Mouse (Mus musculus) liver, embryonic 12.5 days (tissue): ENCODE data around the gene Otud5. TPM values are rescaled to one million over a fixed set of nuclear protein-coding genes. Genes with fewer than 3 reads are reported as not detected.

Source experiments
- ATAC-seq: fragments of 200-750 bp; cut with Nextera tagmentation; 2 replicates; pipeline ENCODE4 v1.8.0; 2017; ENCODE audit warnings: moderate number of reproducible peaks, mild to moderate bottlenecking, moderate library complexity
- H3K27ac ChIP-seq: fragments of 300-500 bp; sonication (generic); 2 replicates; pipeline ENCODE4 v1.5.1; 2016; ENCODE audit warnings: mild to moderate bottlenecking
- H3K27me3 ChIP-seq: fragments of 300-500 bp; sonication (generic); replicated peaks from 2 replicates; pipeline ENCODE4 v1.6.1; 2016; ENCODE audit warnings: mild to moderate bottlenecking, moderate library complexity
- H3K36me3 ChIP-seq: fragments of 300-500 bp; sonication (generic); 2 replicates; pipeline ENCODE4 v1.6.1; 2016; ENCODE audit warnings: mild to moderate bottlenecking, moderate library complexity
- H3K4me1 ChIP-seq: fragments of 300-500 bp; sonication (generic); 2 replicates; pipeline ENCODE4 v1.6.1; 2016
- H3K4me2 ChIP-seq: fragments of 300-500 bp; sonication (generic); 2 replicates; pipeline ENCODE4 v1.6.1; 2016; ENCODE audit warnings: mild to moderate bottlenecking, moderate library complexity
- H3K4me3 ChIP-seq: fragments of 300-500 bp; sonication (generic); 2 replicates; pipeline ENCODE4 v1.5.1; 2016; ENCODE audit warnings: mild to moderate bottlenecking, moderate library complexity
- H3K9ac ChIP-seq: fragments of 300-500 bp; sonication (generic); 2 replicates; pipeline ENCODE4 v1.6.1; 2016; ENCODE audit warnings: mild to moderate bottlenecking, moderate library complexity
- H3K9me3 ChIP-seq: fragments of 300-500 bp; sonication (generic); replicated peaks from 2 replicates; pipeline ENCODE4 v1.6.1; 2016; ENCODE audit warnings: mild to moderate bottlenecking, moderate library complexity
- WGBS: fragments of 180-500 bp; shearing (Covaris S2); methylation state at CpG from one replicate; pipeline ENCODE4 v1.1.7; 2016; ENCODE audit not compliant: insufficient replicate concordance; 5-methylcytosine and 5-hydroxymethylcytosine counted together
- polyA plus RNA-seq: library from polyadenylated mRNA; unstranded; fragments of >200 nt; fragmentation: Nextera tagmentation; extraction: Ambion mirVana; gene quantifications from 2 replicates; pipeline ENCODE4 v1.2.1, GENCODE M21; 2016

The Otud5 gene
- polyA plus RNA-seq, 1 experiment from 2014 or later = 57.3 TPM

DNA sequence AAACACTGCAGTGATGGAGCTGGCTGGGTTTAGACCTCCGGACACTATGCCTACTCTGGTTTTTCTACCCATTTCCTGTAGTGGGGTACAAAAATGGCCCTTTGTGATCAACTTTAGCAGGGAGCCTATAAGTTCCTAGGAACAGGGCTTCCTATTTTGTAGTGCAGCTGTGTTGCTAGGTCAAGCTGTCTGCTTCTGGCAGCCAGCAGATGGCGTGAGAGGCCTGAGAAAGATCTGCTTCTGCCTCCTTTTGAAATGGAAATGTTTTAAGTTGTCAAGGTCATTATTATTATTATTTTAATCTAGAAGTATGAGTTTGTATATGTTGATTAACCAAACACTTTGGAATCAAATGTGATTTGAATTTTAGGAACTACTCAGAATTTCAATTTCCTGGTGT lies 13.4 kb downstream of the Otud5 start:
- Histone ChIP-seq H3K4me1 (peaks cover 9% of the 10 kb centered on the region), H3K9me3 (no peaks in the 10 kb centered on the region), H3K4me2 (no peak overlapping the region), H3K27me3 (no peaks in the 10 kb centered on the region), H3K36me3 (peaks cover 71% of the 10 kb centered on the region), H3K9ac (no peak overlapping the region), H3K27ac (no peak overlapping the region), H3K4me3 (no peak overlapping the region)
- ATAC-seq = no peak
- 13% methylated on average over 2 of the region's 2 CpGs for WGBS

DNA sequence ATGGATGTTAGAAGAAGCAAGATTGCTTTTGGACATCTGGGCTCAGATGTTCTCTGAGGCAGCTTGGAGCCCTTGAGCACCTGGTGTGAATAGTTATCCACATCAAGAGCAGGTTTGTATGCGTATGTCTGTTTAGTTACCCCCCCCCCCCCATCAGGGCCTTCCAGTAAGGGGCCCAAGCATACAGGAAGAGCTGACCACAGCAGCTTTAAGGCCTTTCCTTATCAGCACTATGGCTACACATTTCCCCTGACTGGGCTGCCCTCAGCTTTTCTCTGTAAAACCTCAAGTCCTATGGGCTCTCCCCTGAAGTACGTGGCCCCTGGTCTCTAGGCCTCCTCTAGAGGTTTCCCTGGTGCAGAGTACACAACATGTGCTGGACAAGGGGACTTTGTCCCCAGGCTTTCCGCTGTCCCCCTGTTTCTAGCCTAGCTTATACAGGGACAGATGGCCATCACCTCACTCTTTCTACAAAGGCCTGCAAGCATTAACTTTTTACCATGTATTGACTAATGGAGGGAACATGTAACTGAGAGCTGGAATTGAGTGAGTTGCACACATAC lies 18.1 kb downstream of the Otud5 start:
- H3K9me3 ChIP-seq = no peaks in the 10 kb centered on the region
- H3K4me1 ChIP-seq = peaks cover 33% of the 10 kb centered on the region
- H3K27me3 ChIP-seq = no peaks in the 10 kb centered on the region
- H3K4me2 ChIP-seq = no peak overlapping the region
- H3K4me3 ChIP-seq = no peak overlapping the region
- H3K27ac ChIP-seq = peak overlapping the region; percentile 45
- peak; percentile 54 for ATAC-seq
- peaks cover 43% of the 10 kb centered on the region for H3K36me3 ChIP-seq
- H3K9ac ChIP-seq = no peak overlapping the region
- WGBS = 34% methylated on average over 3 of the region's 3 CpGs

DNA sequence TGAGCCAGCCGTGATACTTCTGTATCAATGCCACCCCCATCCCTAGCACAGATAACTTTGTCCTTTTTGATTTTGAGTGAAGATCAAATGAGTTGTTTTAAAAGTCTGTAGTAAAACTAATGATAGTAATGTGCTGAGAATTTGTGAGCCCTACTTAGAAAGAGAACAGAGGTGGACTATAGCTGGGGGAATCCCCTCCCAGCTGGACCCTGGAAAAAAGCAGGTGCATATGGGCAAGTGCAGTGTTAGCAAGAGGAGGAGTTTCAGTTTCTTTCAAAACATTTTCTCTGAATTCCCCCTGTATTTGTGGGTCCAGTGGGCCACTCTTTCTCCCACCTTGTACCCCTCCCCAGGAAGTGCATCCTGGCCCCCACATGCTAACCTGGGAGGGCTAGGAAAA lies 22.0 kb downstream of the Otud5 start:
- H3K36me3 ChIP-seq = peaks cover 38% of the 10 kb centered on the region
- WGBS = 74% methylated on average over 1 of the region's 1 CpGs
- no peaks in the 10 kb centered on the region for H3K9me3 ChIP-seq
- ATAC-seq = no peak
- peaks cover 43% of the 10 kb centered on the region for H3K4me1 ChIP-seq
- H3K4me3 ChIP-seq = no peak overlapping the region
- no peak overlapping the region for H3K4me2 ChIP-seq
- no peak overlapping the region for H3K9ac ChIP-seq
- H3K27me3 ChIP-seq = no peaks in the 10 kb centered on the region
- no peak overlapping the region for H3K27ac ChIP-seq

DNA sequence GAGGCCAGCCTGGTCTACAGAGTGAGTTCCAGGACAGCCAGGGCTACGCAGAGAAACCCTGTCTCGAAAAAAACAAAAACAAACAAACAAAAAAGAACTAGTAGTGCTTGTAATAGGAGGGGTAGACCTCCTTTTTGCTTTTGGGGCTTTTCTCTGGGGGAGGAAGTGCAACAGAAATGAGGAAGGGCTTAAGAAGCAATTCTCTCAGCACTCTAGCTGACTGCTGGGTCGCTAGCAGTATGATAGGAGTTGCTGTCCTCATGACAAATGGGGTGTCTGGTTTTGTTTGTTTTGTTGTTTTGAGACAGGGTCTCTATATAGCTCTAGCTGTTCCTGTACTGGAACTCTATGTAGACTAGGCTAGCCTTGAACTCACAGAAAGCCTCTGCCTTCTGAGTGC lies 23.4 kb downstream of the Otud5 start:
- Histone ChIP-seq H3K36me3 (peaks cover 34% of the 10 kb centered on the region), H3K9ac (no peak overlapping the region), H3K4me1 (peaks cover 34% of the 10 kb centered on the region), H3K27ac (no peak overlapping the region; the same call in 1 of the 2 replicates), H3K27me3 (no peaks in the 10 kb centered on the region), H3K9me3 (no peaks in the 10 kb centered on the region), H3K4me2 (no peak overlapping the region), H3K4me3 (no peak overlapping the region)
- 51% methylated on average over 3 of the region's 3 CpGs for WGBS
- ATAC-seq = no peak

DNA sequence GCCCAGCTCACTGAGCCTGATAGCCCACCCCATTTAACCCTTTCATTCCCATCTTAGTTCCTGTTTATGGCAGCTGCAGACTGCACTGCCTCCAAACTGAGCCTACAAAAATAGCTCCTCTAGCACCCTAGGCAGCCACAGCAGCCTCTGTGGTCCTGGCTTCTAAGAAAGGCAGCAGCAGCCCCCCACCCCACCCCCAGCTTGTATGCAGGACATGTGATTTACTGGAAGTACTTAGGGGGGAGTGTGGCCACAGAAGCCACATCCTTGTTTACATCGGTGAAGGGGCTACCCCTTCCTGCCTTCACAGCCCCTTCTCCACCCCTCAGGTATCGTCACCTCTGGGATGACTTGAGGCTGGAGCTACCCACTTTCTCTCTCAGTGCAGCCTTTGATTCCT lies 24.2 kb downstream of the Otud5 start:
- Histone ChIP-seq H3K9ac (no peak overlapping the region), H3K27ac (no peak overlapping the region), H3K27me3 (no peaks in the 10 kb centered on the region), H3K4me1 (peaks cover 26% of the 10 kb centered on the region), H3K4me2 (no peak overlapping the region), H3K36me3 (peaks cover 37% of the 10 kb centered on the region), H3K4me3 (no peak overlapping the region), H3K9me3 (no peaks in the 10 kb centered on the region)
- WGBS = 31% methylated on average over 2 of the region's 2 CpGs
- no peak for ATAC-seq

DNA sequence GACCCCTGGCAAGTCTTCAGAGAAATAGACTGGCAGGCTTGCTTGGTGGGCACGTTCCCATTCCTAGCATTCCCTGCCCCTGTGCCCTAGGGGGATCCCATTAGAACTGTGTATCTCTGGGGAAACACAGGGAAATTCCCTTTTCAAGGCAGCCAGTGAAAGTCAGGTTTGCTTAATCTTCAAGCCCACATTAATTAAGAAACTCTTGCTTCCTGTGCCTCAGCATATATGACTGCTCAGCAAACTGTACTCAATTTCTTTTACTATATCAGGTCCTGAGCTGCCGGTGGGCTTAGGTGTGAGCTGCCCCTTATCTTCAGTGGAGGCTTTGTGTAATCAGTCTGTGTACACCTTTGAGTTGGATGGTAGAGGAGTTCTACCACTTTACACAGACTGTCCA lies 24.6 kb downstream of the Otud5 start:
- 44% methylated on average over 2 of the region's 2 CpGs for WGBS
- Histone ChIP-seq H3K4me2 (no peak overlapping the region), H3K4me3 (no peak overlapping the region), H3K4me1 (peaks cover 21% of the 10 kb centered on the region), H3K9me3 (no peaks in the 10 kb centered on the region), H3K27ac (no peak overlapping the region), H3K36me3 (peaks cover 37% of the 10 kb centered on the region), H3K27me3 (no peaks in the 10 kb centered on the region), H3K9ac (no peak overlapping the region)
- no peak for ATAC-seq

DNA sequence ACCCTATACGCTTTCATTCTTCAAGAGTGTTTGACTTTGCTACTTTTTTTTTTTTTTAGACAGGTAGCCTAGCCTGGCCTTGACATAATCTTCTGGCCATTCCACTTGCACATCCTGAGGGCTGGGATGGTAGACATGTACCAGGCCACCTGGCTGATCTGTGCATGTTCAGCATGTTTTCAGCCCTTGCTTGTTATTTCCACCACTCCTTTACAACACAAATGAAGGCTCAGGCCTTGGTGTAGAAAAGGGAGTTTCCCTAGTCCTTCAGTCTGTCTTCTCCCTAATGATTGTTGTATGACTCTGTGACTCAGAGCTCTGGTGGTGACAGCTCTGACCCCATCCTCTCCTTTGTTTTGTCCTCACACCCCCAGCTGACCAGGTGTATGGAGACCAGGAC lies 26.0 kb downstream of the Otud5 start:
- no peak for ATAC-seq
- Histone ChIP-seq H3K27ac (no peak overlapping the region), H3K4me2 (no peak overlapping the region), H3K4me3 (no peak overlapping the region), H3K9ac (no peak overlapping the region), H3K27me3 (no peaks in the 10 kb centered on the region), H3K4me1 (peaks cover 10% of the 10 kb centered on the region), H3K9me3 (no peaks in the 10 kb centered on the region), H3K36me3 (peaks cover 47% of the 10 kb centered on the region)
- WGBS = 93% methylated on average over 1 of the region's 1 CpGs

DNA sequence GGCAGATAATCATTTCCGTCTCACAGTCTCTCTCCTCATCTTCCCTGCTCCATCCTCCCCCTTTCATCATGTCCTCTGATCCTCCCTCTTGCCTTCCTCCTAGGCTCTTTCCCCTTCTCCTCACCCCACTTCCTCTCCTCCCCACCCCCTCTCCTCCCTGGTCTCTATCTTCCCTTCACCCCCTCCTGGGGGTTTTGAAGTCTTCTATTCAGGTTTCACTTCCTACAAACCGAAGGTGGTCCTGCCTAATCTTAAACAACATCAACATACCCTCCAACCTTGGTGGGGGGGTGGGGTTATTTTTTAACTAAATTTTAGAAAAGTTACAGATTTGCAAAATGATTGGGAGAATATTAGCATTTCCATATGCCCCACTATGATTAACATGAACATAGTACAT lies 27.3 kb downstream of the Otud5 start:
- no peak for ATAC-seq
- Histone ChIP-seq H3K27ac (no peak overlapping the region), H3K27me3 (no peaks in the 10 kb centered on the region), H3K9me3 (no peaks in the 10 kb centered on the region), H3K4me2 (no peak overlapping the region), H3K4me3 (no peak overlapping the region), H3K9ac (no peak overlapping the region), H3K36me3 (peaks cover 61% of the 10 kb centered on the region), H3K4me1 (peaks cover 10% of the 10 kb centered on the region)
- 41% methylated on average over 2 of the region's 2 CpGs for WGBS

DNA sequence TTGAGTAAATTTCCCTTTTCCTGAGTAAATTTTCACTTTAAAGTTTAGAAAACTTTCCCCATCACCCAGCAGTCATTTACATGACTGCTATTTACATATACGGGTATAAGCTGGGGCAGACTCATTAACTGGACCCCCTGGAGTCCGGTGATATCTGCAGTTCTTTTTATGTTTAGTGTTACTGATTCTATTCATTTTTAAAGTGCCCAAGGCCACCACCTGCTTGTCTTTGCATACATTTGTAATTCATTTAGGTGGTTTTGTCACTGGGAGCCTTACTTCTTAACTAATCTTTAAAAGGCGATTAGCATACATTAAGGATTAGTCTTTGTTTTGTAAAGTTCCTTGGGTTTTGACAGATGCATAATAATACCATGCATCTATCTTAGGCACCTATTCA lies 28.7 kb downstream of the Otud5 start:
- ATAC-seq = no peak
- WGBS = 65% methylated on average over 3 of the region's 3 CpGs
- H3K4me2 ChIP-seq = no peak overlapping the region

DNA sequence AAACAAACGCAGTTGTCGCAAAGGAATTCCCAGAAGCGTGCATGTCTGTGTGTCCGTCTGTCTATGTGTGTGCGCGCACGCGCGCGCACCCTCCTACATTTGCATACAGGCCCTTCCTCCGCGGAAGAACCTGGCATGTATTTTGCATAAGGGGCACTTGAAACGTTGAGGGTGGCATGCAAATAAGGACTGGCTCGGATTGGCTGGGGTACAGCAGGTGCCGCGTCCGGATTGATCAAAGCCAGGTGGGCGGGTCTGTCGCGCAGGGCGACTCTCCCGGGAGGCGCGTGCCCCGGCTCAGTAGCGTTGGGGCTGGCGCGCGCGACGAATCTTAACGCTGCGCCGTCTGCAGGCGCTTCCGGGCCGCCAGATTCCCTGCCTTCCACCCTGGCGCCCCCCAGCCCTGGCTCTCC lies 36.8 kb downstream of the Otud5 start, which contains the start of gene Pim2:
Gene Pim2, plus strand, starts transcription at position 256 of the 413 bp plus-strand sequence.
- H3K4me1 ChIP-seq = peaks cover 25% of the 10 kb centered on the region
- H3K27ac ChIP-seq = no peak within 1 kb of the TSS
- peak within 1 kb of the TSS; percentile 57 for H3K9ac ChIP-seq
- H3K4me2 ChIP-seq = peak within 1 kb of the TSS; percentile 89
- no peaks in the 10 kb centered on the region for H3K27me3 ChIP-seq
- peak within 1 kb of the TSS; percentile 60 for H3K4me3 ChIP-seq
- H3K9me3 ChIP-seq = no peaks in the 10 kb centered on the region
- H3K36me3 ChIP-seq = peaks cover 29% of the 10 kb centered on the region
- WGBS = 7% methylated on average over 37 of the region's 38 CpGs
- peak; percentile 96 for ATAC-seq

More for the DNA sequence above, 28.7 kb downstream of the Otud5 start:
- Histone ChIP-seq H3K9ac (no peak overlapping the region), H3K36me3 (peaks cover 74% of the 10 kb centered on the region), H3K27ac (no peak overlapping the region), H3K4me1 (peaks cover 10% of the 10 kb centered on the region), H3K4me3 (no peak overlapping the region), H3K9me3 (no peaks in the 10 kb centered on the region), H3K27me3 (no peaks in the 10 kb centered on the region)

DNA sequence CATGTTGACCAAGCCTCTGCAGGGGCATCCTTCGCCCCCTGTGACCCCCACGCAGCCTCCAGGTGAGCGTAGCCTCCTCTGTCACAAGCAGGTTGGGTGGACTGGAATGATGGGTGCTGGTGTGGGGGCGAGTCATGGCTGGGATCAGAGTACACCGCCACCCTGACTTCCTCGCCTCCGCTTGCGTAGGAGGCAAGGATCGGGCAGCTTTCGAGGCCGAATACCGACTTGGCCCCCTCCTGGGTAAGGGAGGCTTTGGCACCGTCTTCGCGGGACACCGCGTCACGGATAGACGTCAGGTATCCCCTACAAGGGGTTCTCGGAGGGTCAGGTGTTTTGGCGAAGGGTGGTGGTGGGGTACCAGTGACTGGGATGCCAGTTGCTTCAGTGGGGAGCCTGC lies 37.3 kb downstream of the Otud5 start:
- Histone ChIP-seq H3K4me2 (peak overlapping the region; percentile 89), H3K27me3 (no peaks in the 10 kb centered on the region), H3K27ac (no peak overlapping the region), H3K9ac (peak overlapping the region; percentile 57), H3K36me3 (peaks cover 25% of the 10 kb centered on the region), H3K4me3 (peak overlapping the region; percentile 60), H3K4me1 (peaks cover 25% of the 10 kb centered on the region), H3K9me3 (no peaks in the 10 kb centered on the region)
- WGBS = 19% methylated on average over 21 of the region's 21 CpGs
- no peak; the same call in 1 of the 2 replicates for ATAC-seq

DNA sequence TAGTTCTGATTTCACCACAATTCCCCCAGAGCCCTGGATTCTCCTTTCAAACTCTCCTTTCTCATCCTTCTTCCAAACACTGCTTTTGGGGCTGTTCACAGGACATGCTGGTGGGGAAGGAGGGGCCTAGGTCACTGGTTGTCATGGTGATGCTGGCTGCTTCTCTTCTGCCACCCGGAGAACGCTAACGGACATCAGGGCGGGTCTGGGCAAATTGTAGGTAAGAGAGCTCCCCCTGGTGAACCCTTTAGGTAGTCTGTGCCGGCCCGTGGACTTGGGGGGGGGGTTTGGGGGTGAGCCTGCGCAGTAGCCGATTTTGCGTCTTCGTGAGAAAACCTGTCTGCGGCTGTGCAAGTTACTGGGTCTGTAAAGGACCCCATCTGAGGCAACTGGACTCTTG lies 38.7 kb downstream of the Otud5 start:
- Histone ChIP-seq H3K9me3 (no peaks in the 10 kb centered on the region), H3K4me1 (peaks cover 28% of the 10 kb centered on the region), H3K4me3 (no peak overlapping the region), H3K4me2 (peak overlapping the region; percentile 89), H3K27me3 (no peaks in the 10 kb centered on the region), H3K27ac (no peak overlapping the region), H3K9ac (no peak overlapping the region), H3K36me3 (peaks cover 11% of the 10 kb centered on the region)
- ATAC-seq = no peak
- 5% methylated on average over 11 of the region's 11 CpGs for WGBS
